Mouse (Mus musculus): Measurements from ENCODE around the gene Gm21119. TPM values are rescaled to one million over a fixed set of nuclear protein-coding genes. Genes with fewer than 3 reads are reported as not detected.
A peak's percentile ranks its signal among the peaks of the same experiment; 100 is the strongest.
"Not testable (repeated sequence)": the region's sequence is repeated elsewhere in the genome, so short reads cannot be mapped to it uniquely, and the experiment has no call there.

Gene Gm21119
- 0.24 and 0.80 TPM in 2 replicates for polyA plus RNA-seq (2014; fragmentation: Nextera tagmentation; extraction: Ambion mirVana)

- H3K4me2 ChIP-seq; H3K27me3 ChIP-seq (ENCODE audit: insufficient read depth, low read length); H3K4me3 ChIP-seq (ENCODE audit: low read depth, low read length); H3K9me3 ChIP-seq (ENCODE audit: low read depth, low read length); H3K9ac ChIP-seq; H3K27ac ChIP-seq (ENCODE audit: low read depth); ATAC-seq (ENCODE audit: insufficient read depth); H3K4me1 ChIP-seq (ENCODE audit: insufficient read depth); H3K36me3 ChIP-seq (ENCODE audit: insufficient read depth); DNase-seq: not testable (repeated sequence)
- no CpG with 5 or more reads among the region's 2 CpGs for WGBS
Measured at GRCm38 (mm10) chr8:20614619-20615018, at the start of gene Gm21119. TSS of gene Gm21119 (plus strand) at chr8:20614919.

DNA sequence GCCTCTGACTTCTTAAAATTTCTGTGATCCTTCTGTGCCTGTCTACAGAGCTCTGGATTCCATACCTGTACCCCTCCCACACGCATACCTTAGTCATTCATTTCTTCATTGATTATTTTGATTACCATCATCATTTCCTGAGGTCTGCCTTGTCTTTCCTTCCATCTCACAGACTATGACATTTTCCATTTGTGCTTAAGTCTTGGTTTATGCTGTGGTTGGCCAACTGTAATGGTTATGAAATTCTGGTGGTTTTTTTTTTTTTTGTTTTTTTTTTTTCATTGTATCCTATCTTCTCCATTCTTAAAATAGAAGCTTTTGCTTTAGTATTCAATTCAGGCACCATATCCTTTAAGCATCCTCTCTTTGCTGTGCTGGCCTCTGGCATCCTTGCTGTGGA lies 48.0 kb upstream of the Gm21119 start:
- ATAC-seq (ENCODE audit: insufficient read depth); H3K36me3 ChIP-seq (ENCODE audit: insufficient read depth); H3K4me1 ChIP-seq (ENCODE audit: insufficient read depth); H3K9ac ChIP-seq; H3K9me3 ChIP-seq (ENCODE audit: low read depth, low read length); H3K27ac ChIP-seq (ENCODE audit: low read depth); H3K4me2 ChIP-seq; H3K27me3 ChIP-seq (ENCODE audit: insufficient read depth, low read length); H3K4me3 ChIP-seq (ENCODE audit: low read depth, low read length); DNase-seq: not testable (repeated sequence)
- no CpG with 5 or more reads among the region's 1 CpGs for WGBS

- H3K4me3 ChIP-seq (ENCODE audit: low read depth, low read length); H3K4me1 ChIP-seq (ENCODE audit: insufficient read depth); H3K9ac ChIP-seq; H3K9me3 ChIP-seq (ENCODE audit: low read depth, low read length); H3K27me3 ChIP-seq (ENCODE audit: insufficient read depth, low read length); H3K27ac ChIP-seq (ENCODE audit: low read depth); H3K4me2 ChIP-seq; H3K36me3 ChIP-seq (ENCODE audit: insufficient read depth); ATAC-seq (ENCODE audit: insufficient read depth): not testable (repeated sequence)
- WGBS = 90% methylated on average over 3 of the region's 6 CpGs
- peak; percentile 0 for DNase-seq
Measured at GRCm38 (mm10) chr8:20581081-20581480, 33.6 kb upstream of the Gm21119 start.

DNA sequence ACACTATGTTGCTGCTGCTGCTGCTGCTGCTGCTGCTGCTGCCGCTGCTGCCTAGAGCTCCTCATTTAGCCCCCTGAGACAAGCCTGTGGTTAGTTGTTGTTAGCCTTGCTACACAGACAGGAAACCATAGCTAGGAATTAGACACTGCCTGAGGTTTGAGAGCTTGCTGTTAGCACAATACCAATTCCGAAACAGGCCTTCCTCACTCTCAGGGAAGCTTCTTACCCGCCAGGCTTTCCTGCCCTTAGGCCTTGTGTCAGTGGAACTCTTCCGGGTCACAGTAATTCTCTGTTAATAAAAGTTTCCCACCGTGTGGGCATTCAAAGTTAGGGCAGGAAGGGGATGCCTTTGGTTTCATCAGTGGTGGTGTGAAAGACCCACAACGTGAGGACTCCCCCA lies 31.9 kb upstream of the Gm21119 start:
- not testable (repeated sequence) for H3K27ac ChIP-seq (ENCODE audit: low read depth); H3K27me3 ChIP-seq (ENCODE audit: insufficient read depth, low read length); H3K36me3 ChIP-seq (ENCODE audit: insufficient read depth); DNase-seq; H3K4me1 ChIP-seq (ENCODE audit: insufficient read depth); H3K9me3 ChIP-seq (ENCODE audit: low read depth, low read length); ATAC-seq (ENCODE audit: insufficient read depth); H3K4me3 ChIP-seq (ENCODE audit: low read depth, low read length); H3K9ac ChIP-seq; H3K4me2 ChIP-seq
- 77% methylated on average over 4 of the region's 6 CpGs for WGBS

DNA sequence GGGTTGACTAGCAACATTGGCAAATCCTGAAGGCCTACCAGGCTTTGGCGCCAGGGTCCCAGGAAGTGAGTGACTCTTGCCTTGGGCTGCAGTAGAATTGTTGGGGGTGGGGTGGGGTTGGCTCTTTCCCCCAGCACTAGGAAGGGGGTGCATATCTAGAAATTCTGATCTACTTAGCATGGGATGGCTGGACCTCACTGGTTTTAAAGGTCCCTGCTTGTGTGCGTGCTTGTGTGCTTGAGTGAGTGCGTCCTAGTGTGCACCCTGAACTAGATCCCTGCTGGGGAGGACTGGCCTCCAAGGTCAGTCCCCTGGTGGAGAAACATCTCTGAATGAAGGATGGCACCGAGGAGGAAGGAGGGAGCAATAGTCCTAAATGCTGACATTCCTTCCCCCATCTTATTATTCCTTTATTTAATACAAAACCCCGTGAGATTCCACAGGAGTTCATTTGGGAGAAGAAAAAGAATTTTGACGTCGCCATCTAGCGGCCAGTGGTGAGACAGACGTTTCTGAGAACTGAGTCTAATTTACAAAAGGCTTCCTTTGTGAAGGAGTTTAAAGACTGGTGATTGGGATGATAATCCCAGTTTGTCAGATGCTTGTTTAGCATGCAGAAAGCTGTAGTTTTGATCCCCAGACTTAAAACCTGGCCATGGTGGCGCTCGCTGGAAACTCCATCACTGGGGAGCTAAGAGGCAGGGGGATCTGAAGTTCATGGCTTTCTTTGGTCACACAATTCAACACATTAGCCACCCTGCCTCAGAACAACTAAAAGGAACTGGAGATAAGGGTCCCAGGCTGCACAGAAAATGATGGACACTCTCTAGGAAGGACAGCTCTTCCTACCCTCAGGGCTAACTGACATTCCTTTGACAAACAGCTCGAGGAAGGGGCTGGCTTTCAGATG lies 26.2 kb upstream of the Gm21119 start:
- ATAC-seq (ENCODE audit: insufficient read depth) = peak; percentile 78; the same call in 1 of the 2 replicates
- H3K27ac ChIP-seq (ENCODE audit: low read depth); H3K4me1 ChIP-seq (ENCODE audit: insufficient read depth); H3K9ac ChIP-seq; H3K27me3 ChIP-seq (ENCODE audit: insufficient read depth, low read length); H3K4me2 ChIP-seq; H3K9me3 ChIP-seq (ENCODE audit: low read depth, low read length); H3K4me3 ChIP-seq (ENCODE audit: low read depth, low read length); H3K36me3 ChIP-seq (ENCODE audit: insufficient read depth): not testable (repeated sequence)
- DNase-seq = peak; percentile 18
- WGBS = 18% methylated on average over 5 of the region's 12 CpGs
- peak; percentile 9; the same call in 1 of the 2 replicates for TF ChIP-seq CTCF (IDR thresholded peaks at IDR 0.05; ENCODE audit: low read depth)

- not testable (repeated sequence) for H3K4me3 ChIP-seq (ENCODE audit: low read depth, low read length); H3K27ac ChIP-seq (ENCODE audit: low read depth); DNase-seq; H3K4me1 ChIP-seq (ENCODE audit: insufficient read depth); H3K9ac ChIP-seq; H3K9me3 ChIP-seq (ENCODE audit: low read depth, low read length); H3K4me2 ChIP-seq; H3K27me3 ChIP-seq (ENCODE audit: insufficient read depth, low read length); H3K36me3 ChIP-seq (ENCODE audit: insufficient read depth)
- 82% methylated on average over 1 of the region's 4 CpGs for WGBS
- ATAC-seq (ENCODE audit: insufficient read depth) = peak; percentile 74
Measured at GRCm38 (mm10) chr8:20589178-20589539, 25.6 kb upstream of the Gm21119 start.

DNA sequence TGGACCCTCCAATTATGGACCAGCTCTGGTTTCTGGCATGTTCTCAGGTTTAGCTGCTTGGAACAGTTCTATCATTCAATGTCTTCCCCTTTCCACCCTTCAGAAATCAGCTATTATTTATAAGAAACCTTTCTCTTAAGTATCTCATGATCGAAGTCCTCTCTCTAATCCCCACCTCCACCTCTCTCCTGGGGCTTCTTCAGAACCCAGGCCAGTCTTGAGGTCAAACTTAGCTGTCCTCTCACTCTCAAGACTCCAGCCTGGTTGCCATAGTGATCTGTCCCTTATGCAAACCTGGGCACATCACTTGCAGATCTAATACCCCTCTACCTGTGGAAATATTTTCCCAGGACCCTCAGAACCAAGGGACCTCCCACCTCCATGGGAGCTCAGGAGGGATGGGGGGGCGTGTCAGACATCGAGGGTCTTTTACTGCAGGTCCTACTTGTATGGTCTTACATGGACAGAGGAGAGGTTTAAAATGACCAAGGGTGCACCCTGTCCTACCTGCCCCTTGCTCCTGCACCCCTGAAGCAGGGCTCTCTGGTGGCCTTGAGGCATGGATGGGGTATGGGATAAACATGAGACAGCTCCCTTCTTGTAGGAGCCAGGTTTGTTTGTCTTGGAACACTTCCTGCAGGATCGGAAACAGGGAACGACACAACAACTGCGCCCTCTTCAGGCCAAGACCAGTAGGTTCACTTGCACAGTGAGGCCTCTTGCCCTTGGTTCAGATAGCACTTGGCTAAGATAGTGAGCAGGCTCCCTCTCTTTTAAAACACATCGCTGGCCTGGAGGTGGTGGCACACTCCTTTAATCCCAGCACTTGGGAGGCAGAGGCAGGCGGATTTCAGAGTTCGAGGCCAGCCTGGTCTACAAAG lies 24.4 kb upstream of the Gm21119 start:
- H3K27me3 ChIP-seq (ENCODE audit: insufficient read depth, low read length); H3K4me3 ChIP-seq (ENCODE audit: low read depth, low read length); H3K9me3 ChIP-seq (ENCODE audit: low read depth, low read length); H3K9ac ChIP-seq; H3K4me2 ChIP-seq; ATAC-seq (ENCODE audit: insufficient read depth); H3K27ac ChIP-seq (ENCODE audit: low read depth); H3K36me3 ChIP-seq (ENCODE audit: insufficient read depth); H3K4me1 ChIP-seq (ENCODE audit: insufficient read depth): not testable (repeated sequence)
- WGBS = 85% methylated on average over 3 of the region's 9 CpGs
- DNase-seq = peak; percentile 0

DNA sequence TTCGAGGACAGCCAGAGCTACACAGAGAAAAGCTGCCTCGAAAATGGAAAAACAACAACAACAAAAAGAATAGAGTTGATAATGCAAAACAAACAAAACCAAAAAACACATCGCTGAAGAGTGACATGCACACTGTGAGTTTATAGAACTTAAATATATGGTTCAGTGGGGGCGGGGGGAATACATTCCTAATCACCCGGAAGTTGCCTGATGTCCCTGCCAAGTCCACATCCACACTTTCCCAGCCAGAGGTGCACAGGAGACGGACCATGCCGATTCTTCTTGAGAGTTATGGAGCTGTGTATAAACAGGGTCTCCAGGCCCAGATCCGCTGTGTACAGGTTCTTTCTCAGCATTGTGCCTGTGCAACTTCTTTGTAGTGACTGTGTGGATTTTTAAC lies 23.7 kb upstream of the Gm21119 start:
- not testable (repeated sequence) for H3K4me2 ChIP-seq; H3K4me1 ChIP-seq (ENCODE audit: insufficient read depth); H3K9me3 ChIP-seq (ENCODE audit: low read depth, low read length); H3K9ac ChIP-seq; ATAC-seq (ENCODE audit: insufficient read depth); H3K27me3 ChIP-seq (ENCODE audit: insufficient read depth, low read length); DNase-seq; H3K27ac ChIP-seq (ENCODE audit: low read depth); H3K36me3 ChIP-seq (ENCODE audit: insufficient read depth); H3K4me3 ChIP-seq (ENCODE audit: low read depth, low read length)
- 59% methylated on average over 4 of the region's 8 CpGs for WGBS

GRCm38 (mm10) chr8:20592732-20593272 lies 21.9 kb upstream of the Gm21119 start:
- WGBS = 13% methylated on average over 1 of the region's 5 CpGs
- ATAC-seq (ENCODE audit: insufficient read depth) = peak; percentile 53; the same call in 1 of the 2 replicates
- not testable (repeated sequence) for H3K9me3 ChIP-seq (ENCODE audit: low read depth, low read length); H3K27ac ChIP-seq (ENCODE audit: low read depth); H3K9ac ChIP-seq; H3K4me1 ChIP-seq (ENCODE audit: insufficient read depth); H3K4me3 ChIP-seq (ENCODE audit: low read depth, low read length); H3K27me3 ChIP-seq (ENCODE audit: insufficient read depth, low read length); H3K4me2 ChIP-seq; H3K36me3 ChIP-seq (ENCODE audit: insufficient read depth); DNase-seq

DNA sequence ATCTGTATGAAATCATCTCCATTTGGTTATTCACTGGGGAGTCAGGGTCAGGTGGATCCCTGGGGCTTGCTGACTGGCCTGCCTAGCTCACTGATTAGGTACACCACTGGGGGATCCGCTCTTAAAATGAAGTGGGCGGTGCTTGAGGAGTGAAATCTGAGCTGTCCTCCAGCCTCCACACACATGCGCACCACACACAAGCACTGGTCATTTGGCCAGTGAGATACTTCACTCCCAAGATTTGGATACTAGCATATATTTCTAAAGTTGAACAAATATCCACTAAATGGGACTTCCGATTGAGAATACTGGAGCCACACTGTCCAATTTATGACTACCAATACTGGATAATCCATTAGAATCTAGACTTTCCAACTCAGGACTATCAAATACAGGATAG lies 20.9 kb upstream of the Gm21119 start:
- H3K4me2 ChIP-seq; H3K9ac ChIP-seq; H3K36me3 ChIP-seq (ENCODE audit: insufficient read depth); H3K9me3 ChIP-seq (ENCODE audit: low read depth, low read length); H3K27ac ChIP-seq (ENCODE audit: low read depth); H3K4me3 ChIP-seq (ENCODE audit: low read depth, low read length); H3K27me3 ChIP-seq (ENCODE audit: insufficient read depth, low read length); H3K4me1 ChIP-seq (ENCODE audit: insufficient read depth); DNase-seq; ATAC-seq (ENCODE audit: insufficient read depth): not testable (repeated sequence)
- WGBS = no CpG with 5 or more reads among the region's 4 CpGs

Data from lung, embryonic 14.5 days (tissue).